27 mouse cellular contexts compared by ENCODE assay signal in genomic region chr10:94863251-94863650, GRCm38 (mm10).
"Had no signal": no experiment of that assay in that cellular context is flagged by ENCODE, and none has a peak within 500 bp of the region (broad histone marks: within the 10 kb centered on the region; RNA-seq: fewer than 3 reads in every experiment).

No protein-coding gene starts in this region.

- H3K36me3 ChIP-seq: embryonic facial prominence, embryonic 12.5 days; embryonic facial prominence, embryonic 13.5 days; embryonic facial prominence, embryonic 15.5 days; heart, embryonic 10.5 days had no signal

- H3K27ac ChIP-seq: embryonic facial prominence, embryonic 10.5 days; embryonic facial prominence, embryonic 12.5 days; embryonic facial prominence, embryonic 13.5 days; embryonic facial prominence, embryonic 15.5 days; forebrain, embryonic 10.5 days; forebrain, embryonic 12.5 days; forebrain, embryonic 13.5 days; forebrain, embryonic 15.5 days; gastrocnemius, adult 2 months; heart, adult 2 months; heart, embryonic 10.5 days had no signal

- DNase-seq: cerebellum, adult 9-10 months; cerebellum, adult 9-11 months; cerebellum, postnatal 10 days; cerebellum, postnatal 14 days; cerebellum, postnatal 25 days; cerebellum, postnatal 36 days; embryo, embryonic 11 days; forebrain, postnatal 0 days; gastrocnemius, adult 2 months; gastrocnemius, postnatal 10 days; gastrocnemius, postnatal 14 days; gastrocnemius, postnatal 25 days; gastrocnemius, postnatal 36 days; heart, adult 18-20 months; heart, adult 2 months had no signal

- H3K9ac ChIP-seq: embryonic facial prominence, embryonic 12.5 days; embryonic facial prominence, embryonic 13.5 days; embryonic facial prominence, embryonic 15.5 days; forebrain, embryonic 12.5 days; forebrain, embryonic 13.5 days; forebrain, embryonic 15.5 days; forebrain, postnatal 0 days had no signal

- H3K4me3 ChIP-seq: embryonic facial prominence, embryonic 10.5 days; embryonic facial prominence, embryonic 12.5 days; embryonic facial prominence, embryonic 13.5 days; embryonic facial prominence, embryonic 15.5 days; erythroblast, embryonic 14.5 days; forebrain, embryonic 10.5 days; forebrain, embryonic 12.5 days; forebrain, embryonic 13.5 days; forebrain, embryonic 15.5 days; gastrocnemius, adult 2 months; heart, adult 2 months; heart, embryonic 10.5 days had no signal

- H3K4me1 ChIP-seq: forebrain, embryonic 13.5 days; forebrain, embryonic 15.5 days had no signal

- H3K27me3 ChIP-seq: embryonic facial prominence, embryonic 12.5 days; embryonic facial prominence, embryonic 13.5 days; embryonic facial prominence, embryonic 15.5 days; forebrain, embryonic 12.5 days; forebrain, embryonic 13.5 days; forebrain, embryonic 15.5 days had no signal

- ATAC-seq: forebrain, embryonic 13.5 days; forebrain, embryonic 14.5 days; forebrain, embryonic 15.5 days; forebrain, embryonic 16.5 days; forebrain, postnatal 0 days had no signal

- H3K4me2 ChIP-seq: embryonic facial prominence, embryonic 12.5 days; embryonic facial prominence, embryonic 13.5 days; embryonic facial prominence, embryonic 15.5 days; forebrain, embryonic 12.5 days; forebrain, embryonic 13.5 days; forebrain, embryonic 15.5 days had no signal

- H3K9me3 ChIP-seq: embryonic facial prominence, embryonic 10.5 days; embryonic facial prominence, embryonic 12.5 days; embryonic facial prominence, embryonic 13.5 days; embryonic facial prominence, embryonic 15.5 days; forebrain, embryonic 10.5 days; forebrain, embryonic 12.5 days; forebrain, embryonic 13.5 days; forebrain, embryonic 15.5 days; heart, embryonic 10.5 days had no signal
